Mouse (Mus musculus) limb, embryonic 13.5 days (tissue): Measurements from ENCODE around the gene Shisa7. TPM values are rescaled to one million over a fixed set of nuclear protein-coding genes. Genes with fewer than 3 reads are reported as not detected.
"Not testable (repeated sequence)": the region's sequence is repeated elsewhere in the genome, so short reads cannot be mapped to it uniquely, and the experiment has no call there.

ENCODE experiments used
- ATAC-seq: fragments of 200-750 bp; cut with Nextera tagmentation; 2 replicates; pipeline ENCODE4 v1.8.0; 2017; ENCODE audit warnings: low read depth, moderate number of reproducible peaks, moderate TSS enrichment; ENCODE audit not compliant: low FRiP score
- H3K27ac ChIP-seq: fragments of 300-500 bp; sonication (generic); 2 replicates; pipeline ENCODE4 v1.5.1; 2015; ENCODE audit warnings: inconsistent platforms, mild to moderate bottlenecking, moderate library complexity
- H3K27me3 ChIP-seq: fragments of 300-500 bp; sonication (generic); 2 replicates; pipeline ENCODE4 v1.6.1; 2015; ENCODE audit warnings: mild to moderate bottlenecking, inconsistent platforms
- H3K36me3 ChIP-seq: fragments of 300-500 bp; sonication (generic); 2 replicates; pipeline ENCODE4 v1.6.1; 2015; ENCODE audit warnings: inconsistent platforms, mild to moderate bottlenecking, moderate library complexity
- H3K4me1 ChIP-seq: fragments of 300-500 bp; sonication (generic); 2 replicates; pipeline ENCODE4 v1.6.1; 2015; ENCODE audit warnings: inconsistent platforms
- H3K4me2 ChIP-seq: fragments of 300-500 bp; sonication (generic); replicated peaks from 2 replicates; pipeline ENCODE4 v1.6.1; 2015; ENCODE audit warnings: inconsistent platforms, mild to moderate bottlenecking, moderate library complexity
- H3K4me3 ChIP-seq: fragments of 300-500 bp; sonication (generic); 2 replicates; pipeline ENCODE4 v1.5.1; 2015; ENCODE audit warnings: moderate library complexity, mild to moderate bottlenecking, inconsistent platforms
- H3K9ac ChIP-seq: fragments of 300-500 bp; sonication (generic); 2 replicates; pipeline ENCODE4 v1.6.1; 2015; ENCODE audit warnings: mild to moderate bottlenecking, inconsistent platforms
- H3K9me3 ChIP-seq: fragments of 300-500 bp; sonication (generic); 2 replicates; pipeline ENCODE4 v1.6.1; 2016; ENCODE audit warnings: inconsistent platforms
- WGBS: fragments of 180-500 bp; shearing (Covaris S2); methylation state at CpG from one replicate; pipeline ENCODE4 v1.1.7; 2015; 5-methylcytosine and 5-hydroxymethylcytosine counted together
- polyA plus RNA-seq: library from polyadenylated mRNA; unstranded; fragments of >200 nt; fragmentation: Nextera tagmentation; extraction: Ambion mirVana; gene quantifications from 2 replicates; pipeline ENCODE4 v1.2.1, GENCODE M21; 2015

Shisa7 gene
- 0.17 and 0.33 TPM in 2 replicates for polyA plus RNA-seq

DNA sequence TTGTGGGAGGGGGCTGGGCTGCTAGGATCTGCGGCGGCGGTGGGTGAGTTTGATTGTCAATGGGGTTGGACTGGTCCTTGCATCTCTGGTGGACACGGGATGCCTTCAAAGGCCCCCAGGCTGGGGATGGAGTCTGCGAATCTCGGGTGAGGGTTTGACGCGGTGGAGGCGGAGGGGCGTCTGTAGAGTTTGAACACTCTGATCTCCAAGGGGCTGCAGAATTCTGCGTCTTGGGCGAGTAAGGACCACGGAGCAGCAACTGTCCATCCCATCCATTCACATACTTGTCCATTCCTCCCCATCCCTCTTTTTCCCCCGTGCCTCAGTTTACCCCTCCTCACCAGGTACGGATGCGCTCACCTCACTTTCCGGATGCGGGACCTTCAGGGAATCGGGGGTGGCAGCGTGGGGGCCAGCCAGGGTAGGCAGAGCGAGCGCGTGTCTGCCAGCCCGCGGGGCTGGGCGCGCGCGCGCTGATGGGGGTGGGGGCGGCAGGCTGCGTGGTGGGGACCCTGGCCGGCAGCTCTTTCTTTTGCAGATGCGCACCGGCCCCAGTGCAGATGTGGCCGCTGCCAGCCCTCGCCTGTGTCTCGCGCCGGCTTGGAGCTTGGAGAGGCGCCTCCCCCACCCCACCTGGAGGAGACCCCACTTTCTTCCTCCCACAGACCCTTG, at the start of gene Shisa7:
Gene Shisa7 (minus strand): TSS at position 452 of the 672 bp plus-strand sequence.
- WGBS, result under 1% methylated on average over 41 of the region's 41 CpGs
- no peaks in the 10 kb centered on the region for H3K9me3 ChIP-seq
- H3K36me3 ChIP-seq, result no peaks in the 10 kb centered on the region
- peak within 1 kb of the TSS; percentile 54 for H3K9ac ChIP-seq
- H3K27me3 ChIP-seq, result peaks cover 94% of the 10 kb centered on the region
- peak within 1 kb of the TSS; percentile 90 for H3K4me2 ChIP-seq
- ATAC-seq, result peak; percentile 44; the same call in 1 of the 2 replicates
- peak within 1 kb of the TSS; percentile 46 for H3K4me3 ChIP-seq
- peaks cover 25% of the 10 kb centered on the region for H3K4me1 ChIP-seq
- H3K27ac ChIP-seq, result no peak within 1 kb of the TSS

DNA sequence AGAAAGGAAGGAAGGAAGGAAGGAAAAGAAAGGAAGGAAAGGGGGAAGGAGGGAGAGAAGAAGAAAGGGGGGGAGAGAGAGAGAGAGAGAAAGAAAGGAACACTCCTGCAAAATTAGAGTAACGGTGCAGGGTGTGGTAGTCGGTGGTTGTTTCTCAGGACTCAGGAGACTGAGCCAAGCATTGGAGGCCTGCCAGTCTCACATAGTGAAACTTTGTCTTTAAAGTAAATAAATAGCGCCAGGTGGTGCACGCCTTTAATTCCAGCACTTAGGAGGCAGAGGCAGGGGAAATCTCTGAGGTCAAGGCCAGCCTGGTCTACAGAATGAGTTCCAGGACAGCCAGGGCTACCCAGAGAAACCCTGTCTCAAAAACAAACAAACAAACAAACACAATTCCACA, 42.2 kb upstream of the Shisa7 start:
- H3K36me3 ChIP-seq, result peaks cover 5% of the 10 kb centered on the region; the same call in 1 of the 2 replicates
- no peak overlapping the region for H3K4me3 ChIP-seq
- 45% methylated on average over 4 of the region's 4 CpGs for WGBS
- no peak overlapping the region for H3K4me2 ChIP-seq
- ATAC-seq, result no peak
- H3K9ac ChIP-seq, result no peak overlapping the region
- no peaks in the 10 kb centered on the region for H3K27me3 ChIP-seq
- H3K4me1 ChIP-seq, result no peaks in the 10 kb centered on the region
- no peak overlapping the region for H3K27ac ChIP-seq
- no peaks in the 10 kb centered on the region for H3K9me3 ChIP-seq

DNA sequence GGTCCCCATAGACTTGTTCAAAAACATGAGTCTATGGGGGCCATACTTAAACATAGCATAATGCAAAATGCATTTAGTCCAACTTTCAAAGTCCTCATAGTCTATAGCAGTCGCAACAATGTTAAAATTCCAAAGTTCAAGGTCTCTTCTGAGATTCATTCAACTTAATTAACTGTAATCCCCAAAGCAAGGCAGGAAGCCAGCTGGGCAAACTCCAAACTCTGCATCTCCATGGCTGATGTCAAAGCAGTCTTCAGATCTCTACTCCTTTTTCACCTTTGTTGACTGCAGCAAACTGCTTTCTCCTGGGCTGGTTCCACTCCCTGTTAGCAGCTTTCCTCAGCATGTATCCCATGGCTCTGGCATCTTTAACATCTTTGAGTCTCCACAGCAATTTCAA, 34.5 kb upstream of the Shisa7 start:
- not testable (repeated sequence) for H3K4me2 ChIP-seq, H3K27me3 ChIP-seq, H3K4me3 ChIP-seq, ATAC-seq, H3K9me3 ChIP-seq, H3K27ac ChIP-seq, H3K36me3 ChIP-seq, H3K9ac ChIP-seq
- H3K4me1 ChIP-seq, result peaks cover 15% of the 10 kb centered on the region
- 89% methylated on average over 1 of the region's 1 CpGs for WGBS

DNA sequence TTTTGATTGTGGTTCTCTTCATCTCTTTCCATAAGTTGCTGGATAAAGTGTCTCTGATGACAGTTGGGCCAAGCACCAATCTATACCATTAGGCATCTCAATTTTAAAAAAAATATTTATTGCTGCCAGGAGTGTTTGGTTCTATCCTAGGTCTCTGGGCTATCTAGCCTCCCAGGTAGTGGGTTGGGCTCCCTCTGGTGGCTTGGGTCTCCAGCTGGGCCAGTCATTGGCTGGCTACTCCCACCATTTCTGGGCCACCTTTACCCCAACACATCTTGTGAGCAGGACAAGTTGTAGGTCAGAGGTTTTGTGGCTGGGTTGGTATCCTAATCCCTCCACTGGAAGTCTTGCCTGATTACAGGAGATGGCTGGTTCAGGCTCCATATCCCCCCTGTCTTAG, 33.7 kb upstream of the Shisa7 start:
- Histone ChIP-seq H3K27ac (no peak overlapping the region), H3K4me3 (no peak overlapping the region; the same call in 1 of the 2 replicates), H3K27me3 (no peaks in the 10 kb centered on the region), H3K4me1 (peaks cover 15% of the 10 kb centered on the region), H3K4me2 (peak overlapping the region; percentile 82), H3K36me3 (no peaks in the 10 kb centered on the region), H3K9me3 (no peaks in the 10 kb centered on the region), H3K9ac (no peak overlapping the region; the same call in 1 of the 2 replicates)
- ATAC-seq, result no peak

DNA sequence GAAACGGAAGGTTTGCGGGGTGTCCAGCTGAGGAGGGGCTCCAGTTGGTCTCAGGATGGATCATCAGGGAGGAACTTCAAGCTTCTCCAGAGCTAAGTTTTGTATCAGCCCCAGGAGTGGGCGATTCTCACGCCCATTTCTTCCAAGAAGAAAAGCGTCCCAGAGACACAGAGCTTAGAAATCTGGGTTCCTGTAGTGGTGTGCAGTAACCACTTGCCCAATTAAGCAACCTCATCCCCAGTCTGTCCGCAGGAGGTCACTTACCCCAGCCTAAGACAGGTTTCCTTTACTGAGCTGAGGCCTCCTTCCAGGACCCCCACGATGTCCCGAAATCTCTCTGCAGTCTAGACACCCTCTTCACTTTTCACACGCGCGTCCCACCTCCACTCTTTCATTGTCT, 32.7 kb upstream of the Shisa7 start:
- Histone ChIP-seq H3K9ac (peak overlapping the region; percentile 69), H3K27ac (no peak overlapping the region), H3K4me2 (peak overlapping the region; percentile 82), H3K27me3 (no peaks in the 10 kb centered on the region), H3K36me3 (no peaks in the 10 kb centered on the region), H3K4me1 (peaks cover 15% of the 10 kb centered on the region), H3K4me3 (peak overlapping the region; percentile 54), H3K9me3 (no peaks in the 10 kb centered on the region)
- peak; percentile 17 for ATAC-seq
- WGBS, result 7% methylated on average over 11 of the region's 11 CpGs

DNA sequence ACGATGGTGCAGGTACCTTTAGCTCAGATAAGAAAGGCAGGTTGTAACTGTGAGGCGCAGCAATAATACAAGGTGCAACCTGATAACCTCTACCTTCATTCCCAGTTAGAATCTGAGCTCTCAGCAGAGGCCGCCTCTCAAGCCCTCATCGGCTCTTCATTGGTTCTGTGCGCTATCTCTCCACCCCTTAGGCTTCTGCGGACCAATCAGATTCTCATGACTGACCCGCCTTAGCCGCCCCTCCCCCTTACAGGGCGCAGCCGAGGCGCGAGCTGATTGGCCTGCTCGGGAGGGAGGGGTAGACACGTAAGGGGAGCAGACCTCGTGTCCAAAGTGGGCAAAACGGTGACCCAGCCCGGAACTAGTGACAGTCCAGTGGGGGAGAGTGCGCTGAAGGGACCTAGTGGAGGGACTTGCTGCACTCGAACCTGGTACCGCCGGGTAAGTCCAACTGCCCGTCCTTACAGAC, 32.3 kb upstream of the Shisa7 start, which contains the start of gene Isoc2a:
Gene Isoc2a (plus strand): TSS at position 401 of the 469 bp plus-strand sequence.
- under 1% methylated on average over 22 of the region's 22 CpGs for WGBS
- Histone ChIP-seq H3K27ac (peak within 1 kb of the TSS; percentile 0; the same call in 1 of the 2 replicates), H3K4me1 (peaks cover 15% of the 10 kb centered on the region)

DNA sequence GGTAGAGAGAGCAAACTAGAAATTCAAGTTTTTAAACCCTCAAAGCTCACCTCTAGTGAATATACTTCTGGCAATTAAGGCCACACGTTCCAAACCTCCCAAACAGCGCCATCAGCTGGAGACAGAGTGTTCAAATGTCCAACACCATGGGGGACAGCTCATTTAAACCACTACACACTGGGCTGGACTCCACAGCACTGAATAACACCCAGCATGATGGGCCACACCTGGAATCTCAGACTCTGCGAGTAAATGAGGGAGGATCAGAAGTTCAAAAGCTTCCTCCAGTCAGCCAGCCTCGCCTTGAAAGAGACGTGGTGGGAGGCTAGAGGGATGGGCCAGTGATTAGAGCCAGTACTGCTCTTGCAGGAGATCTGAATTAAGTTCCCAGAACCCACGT, 25.6 kb upstream of the Shisa7 start, which contains the start of gene Isoc2b:
Gene Isoc2b (minus strand): TSS at position 126 of the 400 bp plus-strand sequence.
- 43% methylated on average over 6 of the region's 6 CpGs for WGBS
- H3K9ac ChIP-seq, result no peak within 1 kb of the TSS
- no peaks in the 10 kb centered on the region for H3K36me3 ChIP-seq
- no peak within 1 kb of the TSS for H3K4me2 ChIP-seq
- H3K4me3 ChIP-seq, result no peak within 1 kb of the TSS
- ATAC-seq, result no peak
- no peaks in the 10 kb centered on the region for H3K9me3 ChIP-seq
- peaks cover 14% of the 10 kb centered on the region for H3K4me1 ChIP-seq
- H3K27me3 ChIP-seq, result no peaks in the 10 kb centered on the region
- H3K27ac ChIP-seq, result no peak within 1 kb of the TSS

More for the DNA sequence above, 32.3 kb upstream of the Shisa7 start, which contains the start of gene Isoc2a:
- Histone ChIP-seq H3K4me3 (peak within 1 kb of the TSS; percentile 54), H3K9ac (peak within 1 kb of the TSS; percentile 69), H3K9me3 (no peaks in the 10 kb centered on the region), H3K27me3 (no peaks in the 10 kb centered on the region), H3K4me2 (peak within 1 kb of the TSS; percentile 82), H3K36me3 (no peaks in the 10 kb centered on the region)
- peak; percentile 99 for ATAC-seq

DNA sequence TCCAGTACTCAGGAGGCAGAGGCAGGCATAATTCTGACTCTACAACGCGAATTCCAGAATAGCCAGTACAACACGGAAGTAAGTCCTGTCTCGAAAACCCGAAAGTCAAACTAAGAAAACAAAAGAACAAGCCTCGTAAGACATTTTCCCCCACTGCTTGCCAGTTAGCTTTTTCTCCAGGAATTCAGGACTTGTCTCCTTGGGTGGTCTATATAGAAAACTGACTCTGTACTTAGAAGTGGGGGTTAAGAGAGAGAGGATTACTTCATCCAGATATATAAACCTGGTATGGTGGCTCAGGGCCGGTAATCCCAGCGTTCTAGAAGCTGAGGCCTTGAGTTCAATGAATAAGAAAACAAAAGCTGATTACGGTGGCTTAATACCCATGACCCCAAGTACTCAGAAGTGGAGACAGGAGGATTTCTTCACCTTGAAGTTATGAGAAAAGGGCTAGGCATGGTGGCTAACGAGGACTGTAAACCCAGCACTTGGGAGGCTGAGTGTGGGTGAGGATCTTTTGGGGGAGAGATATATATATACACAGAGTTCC, 22.2 kb upstream of the Shisa7 start:
- Histone ChIP-seq H3K27ac (peak overlapping the region; percentile 17; the same call in 1 of the 2 replicates), H3K27me3 (no peaks in the 10 kb centered on the region), H3K4me1 (peaks cover 19% of the 10 kb centered on the region), H3K4me2 (peak overlapping the region; percentile 68), H3K4me3 (peak overlapping the region; percentile 60), H3K36me3 (no peaks in the 10 kb centered on the region), H3K9me3 (no peaks in the 10 kb centered on the region), H3K9ac (peak overlapping the region; percentile 69)
- WGBS, result 53% methylated on average over 10 of the region's 10 CpGs
- no peak for ATAC-seq

DNA sequence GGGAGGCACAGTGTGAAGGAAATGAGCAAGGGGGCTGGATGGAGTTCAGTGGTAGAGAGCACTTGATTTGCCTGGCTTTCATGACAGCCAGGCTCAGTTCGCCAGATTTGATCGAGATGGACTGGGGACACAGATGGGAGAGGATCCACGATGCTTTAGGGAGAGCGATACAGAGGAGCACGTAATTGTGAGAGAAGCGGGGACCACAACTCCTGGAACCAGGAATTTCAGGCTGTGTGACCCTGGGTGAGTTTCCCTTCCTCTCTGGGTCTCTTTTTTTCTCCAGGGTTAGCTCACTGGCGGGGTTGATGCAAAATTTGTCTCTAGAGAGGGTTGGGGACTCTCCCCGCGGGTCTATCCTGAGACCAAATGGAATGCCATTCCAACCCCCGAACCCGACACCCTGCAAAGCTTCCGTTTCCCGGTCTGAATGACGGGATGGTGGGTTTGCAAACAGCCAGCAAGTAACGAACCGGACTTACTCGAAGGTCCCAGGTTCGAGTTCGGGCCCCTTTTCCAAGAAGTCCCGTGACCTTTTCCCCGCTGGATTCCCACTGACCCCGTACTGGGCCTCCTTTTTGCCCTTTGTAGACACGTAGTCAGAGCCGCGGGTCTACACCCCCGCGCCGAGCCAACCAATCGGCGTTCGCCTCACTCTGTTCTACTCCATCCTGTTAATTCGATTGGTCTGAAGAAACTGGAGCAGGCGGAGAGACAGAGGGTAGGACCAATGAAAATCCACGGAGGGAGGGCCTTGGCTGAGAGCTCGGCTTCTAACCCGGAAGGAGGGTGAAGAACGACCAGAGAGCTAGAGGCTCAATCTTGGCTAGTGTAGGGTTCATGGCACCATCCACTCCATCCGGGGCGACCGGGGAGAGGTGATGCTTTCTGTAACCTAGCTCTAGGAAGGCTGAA, 21.3 kb upstream of the Shisa7 start:
- peaks cover 19% of the 10 kb centered on the region for H3K4me1 ChIP-seq
- WGBS, result 4% methylated on average over 40 of the region's 40 CpGs

DNA sequence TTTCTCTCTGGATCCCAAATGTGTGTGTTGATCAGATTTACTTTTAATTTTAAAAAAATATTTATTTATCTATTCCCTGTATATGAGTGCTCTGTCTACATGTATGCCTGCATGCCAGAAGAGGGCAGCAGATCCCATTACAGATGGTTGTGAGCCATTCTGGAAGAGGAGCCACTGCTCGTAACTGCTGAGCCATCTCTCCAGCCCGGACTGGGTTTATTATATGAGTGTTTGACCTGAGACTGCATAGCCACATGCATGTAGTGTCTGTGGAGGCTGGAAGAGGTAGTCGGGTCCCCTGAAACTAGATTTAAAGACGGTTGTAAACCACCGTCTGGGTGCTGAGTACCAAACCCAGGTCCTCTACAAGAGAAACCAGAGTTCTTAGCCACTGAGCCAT, 20.6 kb upstream of the Shisa7 start:
- peaks cover 19% of the 10 kb centered on the region for H3K4me1 ChIP-seq
- H3K36me3 ChIP-seq, result no peaks in the 10 kb centered on the region
- H3K4me2 ChIP-seq, result peak overlapping the region; percentile 68
- ATAC-seq, result no peak
- H3K27ac ChIP-seq, result 0 out of 2 replicates have a peak overlapping the region, but pooled peaks have one; percentile 52
- H3K4me3 ChIP-seq, result peak overlapping the region; percentile 60
- no peaks in the 10 kb centered on the region for H3K27me3 ChIP-seq
- WGBS, result 66% methylated on average over 5 of the region's 5 CpGs
- H3K9ac ChIP-seq, result no peak overlapping the region
- H3K9me3 ChIP-seq, result no peaks in the 10 kb centered on the region

More for the DNA sequence above, 21.3 kb upstream of the Shisa7 start:
- peak overlapping the region; percentile 60 for H3K4me3 ChIP-seq
- peak overlapping the region; percentile 68 for H3K4me2 ChIP-seq
- no peaks in the 10 kb centered on the region for H3K9me3 ChIP-seq
- H3K9ac ChIP-seq, result peak overlapping the region; percentile 69
- no peaks in the 10 kb centered on the region for H3K36me3 ChIP-seq
- no peaks in the 10 kb centered on the region for H3K27me3 ChIP-seq
- peak; percentile 100 for ATAC-seq
- H3K27ac ChIP-seq, result peak overlapping the region; percentile 52

DNA sequence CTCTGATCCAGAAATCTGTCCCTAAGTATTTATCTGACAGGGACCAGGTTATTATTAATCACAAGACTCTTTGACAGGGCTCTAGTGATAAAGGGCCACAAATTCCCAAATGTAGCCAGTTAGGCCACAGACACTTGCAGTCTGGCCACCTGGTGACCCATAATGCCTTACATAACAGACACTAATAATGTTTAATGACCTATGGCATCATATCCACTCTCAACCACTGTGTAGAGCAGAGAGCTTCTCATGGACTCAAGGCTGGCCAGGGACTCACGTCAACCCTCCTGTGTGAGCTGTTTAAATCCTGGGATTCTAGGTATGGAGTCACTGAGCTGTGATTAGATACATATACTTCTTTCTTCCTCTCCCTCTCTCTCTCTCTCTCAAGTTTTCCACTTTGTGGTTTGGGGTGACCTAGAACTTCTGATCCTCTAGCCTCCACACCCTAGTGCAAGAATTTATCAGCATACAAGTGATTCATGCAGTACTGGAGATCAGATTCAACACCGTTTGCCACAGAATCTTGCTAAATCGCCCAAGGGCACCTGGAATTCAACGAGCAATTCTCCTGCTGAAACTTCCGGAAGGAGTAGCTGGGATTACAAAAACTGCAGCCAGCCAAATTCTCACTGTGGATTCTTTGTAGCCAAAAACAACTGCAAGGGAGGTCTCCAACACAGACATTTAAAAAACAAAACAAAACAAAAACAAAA, 19.8 kb upstream of the Shisa7 start:
- Histone ChIP-seq H3K4me3 (no peak overlapping the region), H3K9me3 (no peaks in the 10 kb centered on the region), H3K4me1 (peaks cover 19% of the 10 kb centered on the region), H3K36me3 (no peaks in the 10 kb centered on the region), H3K27ac (no peak overlapping the region), H3K4me2 (no peak overlapping the region), H3K27me3 (no peaks in the 10 kb centered on the region; the same call in 1 of the 2 replicates), H3K9ac (no peak overlapping the region)
- no peak for ATAC-seq
- 73% methylated on average over 5 of the region's 5 CpGs for WGBS
